Mouse (Mus musculus) NIH3T3 (cell line): ENCODE measurements around the gene Wipf2.
"Not testable (repeated sequence)": the region's sequence is repeated elsewhere in the genome, so short reads cannot be mapped to it uniquely, and the experiment has no call there.

Experiments
- DNase-seq: peaks from one replicate; pipeline ENCODE4 v3.0.0-alpha.2; 2012; ENCODE audit warnings: low read depth

The Wipf2 gene

GRCm38 (mm10) chr11:98930773-98931512 is 67.5 kb downstream of the Wipf2 start:
- peak; percentile 67 for DNase-seq

GRCm38 (mm10) chr11:98931513-98932292 is 68.3 kb downstream of the Wipf2 start:
- no peak for DNase-seq

DNA sequence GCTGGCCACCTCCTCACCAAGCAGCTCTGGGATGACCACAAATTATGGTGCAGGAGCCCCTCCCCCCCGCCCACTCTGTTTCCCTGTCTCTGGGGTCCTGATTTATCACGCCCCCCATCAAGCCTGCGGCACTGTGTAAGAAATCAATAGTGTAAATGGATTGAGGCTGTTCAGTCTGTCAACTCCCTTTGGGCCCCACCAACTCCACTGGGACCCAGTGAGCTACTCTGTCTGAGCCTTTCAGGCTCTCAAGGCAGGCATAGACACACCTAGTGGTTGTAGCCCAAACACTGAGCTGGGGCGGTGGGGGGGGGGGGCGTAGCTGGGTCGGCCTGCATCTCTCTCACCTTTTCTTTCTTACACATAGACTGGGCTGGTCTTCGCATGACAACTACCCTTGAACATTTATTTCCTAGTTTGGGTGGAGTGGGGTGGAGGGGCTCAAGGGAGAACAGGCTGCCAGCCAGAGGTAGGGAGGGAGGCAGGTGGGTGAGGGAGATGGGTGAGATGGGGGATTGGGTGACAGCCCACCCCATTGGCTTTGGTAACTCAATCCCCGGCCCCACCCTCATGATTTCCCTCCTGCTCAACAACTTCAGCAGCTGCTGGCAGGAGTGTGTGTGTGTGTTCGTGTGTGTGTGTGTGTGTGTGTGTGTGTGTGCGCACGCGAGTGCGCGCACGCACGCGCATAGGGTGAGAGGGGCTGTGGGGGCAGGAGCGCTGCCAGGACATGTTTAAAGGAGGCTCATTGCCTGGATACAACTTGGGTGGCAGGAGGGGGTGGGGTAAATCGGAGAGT is 69.1 kb downstream of the Wipf2 start:
- DNase-seq, result peak; percentile 71

- peak; percentile 81 for DNase-seq
Measured at GRCm38 (mm10) chr11:98933151-98933550, 69.7 kb downstream of the Wipf2 start.

DNA sequence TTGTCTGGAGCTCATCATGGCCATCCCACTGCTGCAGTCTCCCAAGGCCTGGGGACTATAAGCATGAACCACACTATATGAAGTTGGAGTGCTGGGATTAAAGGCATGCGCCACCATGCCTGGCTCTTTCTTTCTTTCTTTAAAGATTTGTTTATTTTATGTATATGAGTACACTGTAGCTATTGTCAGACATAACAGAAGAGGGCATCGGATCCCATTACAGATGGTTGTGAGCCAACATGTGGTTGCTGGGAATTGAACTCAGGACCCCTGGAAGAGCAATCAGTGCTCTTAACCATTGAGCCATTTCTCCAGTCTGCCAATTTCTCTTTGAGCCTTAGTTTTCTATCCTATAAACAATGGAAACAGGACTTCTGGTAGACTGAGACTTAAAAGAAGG is 70.4 kb downstream of the Wipf2 start:
- DNase-seq, result not testable (repeated sequence)

DNA sequence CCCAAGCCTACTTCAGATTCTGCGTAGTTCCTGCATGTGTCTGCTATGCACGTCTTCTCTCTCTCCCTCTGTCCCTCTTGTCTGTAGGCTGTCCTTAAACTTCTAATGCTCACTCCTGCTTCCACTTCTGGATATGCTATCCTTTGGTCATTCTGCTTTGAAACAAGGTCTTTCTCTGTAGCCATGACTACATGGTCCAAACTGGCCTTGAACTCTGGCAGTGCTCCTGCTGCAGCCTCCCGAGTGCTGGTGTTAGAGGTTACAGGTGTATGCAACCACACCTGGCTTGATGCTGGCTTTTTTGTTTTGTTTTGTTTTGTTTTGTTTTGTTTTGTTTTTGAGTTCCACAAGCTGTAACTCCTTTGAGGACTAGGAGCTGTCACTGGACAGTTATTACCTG is 70.9 kb downstream of the Wipf2 start:
- no peak for DNase-seq

DNA sequence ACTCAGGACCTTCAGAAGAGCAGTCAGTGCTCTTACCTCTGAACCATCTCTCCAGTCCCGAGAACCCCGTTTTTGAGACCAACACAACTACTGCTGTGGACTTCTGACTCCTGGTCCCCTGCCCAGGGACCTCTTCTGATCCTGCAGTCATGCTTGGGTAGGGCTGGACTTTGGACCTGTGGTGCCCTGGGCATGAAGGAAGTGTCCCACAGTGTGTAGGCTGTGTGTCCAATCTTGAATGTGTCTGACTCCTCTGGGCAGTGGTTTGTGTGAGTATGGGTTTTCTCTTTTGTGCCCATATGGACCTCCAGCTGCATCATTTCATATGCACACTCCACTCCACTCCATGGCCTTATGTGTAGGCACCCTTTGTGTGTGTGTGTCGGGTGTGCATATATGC is 71.7 kb downstream of the Wipf2 start:
- DNase-seq, result no peak

GRCm38 (mm10) chr11:98936170-98936569 is 72.7 kb downstream of the Wipf2 start:
- peak; percentile 93 for DNase-seq

DNA sequence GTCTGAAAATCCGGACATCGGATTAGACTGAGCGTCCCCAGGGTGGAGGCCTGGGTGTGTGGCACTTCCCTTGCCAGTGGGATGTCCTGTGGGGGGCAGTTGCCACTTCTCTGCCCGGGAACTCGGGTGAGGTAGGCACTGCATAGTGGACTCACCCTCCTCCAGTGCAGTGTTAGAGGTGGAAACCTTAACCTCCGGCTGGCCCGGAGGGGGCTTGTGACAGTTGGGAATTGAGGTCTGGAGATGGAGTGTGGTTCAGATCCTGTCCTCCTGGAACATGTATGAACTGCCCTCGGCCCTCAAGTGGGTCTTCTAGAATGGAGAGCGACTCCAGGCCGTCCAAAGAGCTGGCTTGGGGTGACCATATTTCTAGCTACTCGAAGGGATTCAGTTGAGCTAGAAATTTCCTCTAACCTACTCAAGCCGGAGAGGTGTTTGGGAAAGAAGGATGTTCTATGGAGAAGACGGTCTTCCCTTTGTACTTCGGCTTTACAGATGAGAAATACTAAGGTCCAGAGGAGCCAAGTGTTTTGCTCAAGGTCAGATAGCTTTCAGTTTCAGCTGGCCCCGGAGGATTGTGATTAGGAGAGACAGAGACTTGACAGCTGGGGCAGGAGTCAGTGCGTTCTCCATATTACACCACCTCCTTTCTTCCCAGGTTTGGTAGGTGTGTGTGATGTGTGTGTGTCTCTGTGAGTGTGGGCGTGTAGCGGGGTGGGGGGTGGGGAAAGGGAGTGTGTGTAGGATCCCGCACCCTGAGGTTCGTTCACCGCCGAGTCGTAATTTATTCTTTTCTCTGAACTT is 73.4 kb downstream of the Wipf2 start:
- no peak for DNase-seq

- DNase-seq, result peak; percentile 97
Measured at GRCm38 (mm10) chr11:98937410-98937913, 74.0 kb downstream of the Wipf2 start.

- peak; percentile 84 for DNase-seq
Measured at GRCm38 (mm10) chr11:98937914-98938694, 74.7 kb downstream of the Wipf2 start.

DNA sequence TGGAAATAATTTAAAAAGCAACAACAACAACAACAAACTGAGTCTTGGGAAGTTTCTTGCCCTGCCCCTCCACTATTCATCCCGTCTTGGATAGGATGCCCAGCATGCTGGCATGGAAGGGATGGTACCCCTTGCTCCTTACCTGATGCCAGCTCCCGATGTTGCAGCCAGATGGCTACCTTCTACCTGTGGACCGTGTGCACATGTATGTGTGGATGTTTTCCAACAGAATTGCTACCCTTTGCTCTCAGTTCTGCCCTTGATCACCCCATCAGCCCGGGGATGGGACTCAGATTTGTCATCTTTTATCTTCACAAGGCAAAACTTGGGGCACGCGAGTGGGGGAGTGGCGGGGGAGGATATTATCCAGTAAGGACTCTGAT is 75.3 kb downstream of the Wipf2 start:
- DNase-seq, result no peak

GRCm38 (mm10) chr11:98939084-98939952 is 75.9 kb downstream of the Wipf2 start:
- DNase-seq, result peak; percentile 60

DNA sequence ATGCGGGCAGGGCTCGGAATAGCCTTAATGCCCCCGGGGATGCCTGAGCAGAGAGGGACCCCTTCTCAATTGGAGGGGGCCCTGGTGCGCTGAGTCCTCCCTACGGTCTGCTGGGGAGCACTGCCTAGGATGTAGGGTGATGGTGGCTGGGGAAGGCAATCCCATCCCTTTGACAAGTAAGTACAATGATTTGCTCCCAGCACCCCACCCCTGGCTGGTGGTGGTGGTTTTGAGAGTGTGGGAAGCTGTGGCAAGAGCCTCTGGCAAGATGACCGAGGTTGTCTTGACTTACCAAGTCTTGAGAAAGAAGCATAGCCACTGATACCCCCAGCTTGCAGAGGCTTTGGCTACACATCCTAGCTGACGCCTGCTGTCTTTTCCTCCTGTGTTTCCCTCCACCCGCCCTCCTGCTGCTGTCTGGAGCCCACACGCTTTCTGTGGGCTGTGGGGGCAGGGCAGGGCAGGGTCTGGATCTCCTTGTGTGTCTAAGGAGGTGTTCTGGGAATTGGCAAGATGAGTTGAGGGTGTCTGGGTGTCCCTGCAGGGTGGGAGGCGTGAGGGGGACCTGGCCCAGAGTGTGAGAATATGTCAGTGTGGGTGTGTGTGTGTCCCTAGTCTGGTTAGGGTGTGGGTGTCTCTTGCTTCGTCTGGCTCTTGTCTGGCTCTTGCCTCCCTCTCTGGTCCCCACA is 76.7 kb downstream of the Wipf2 start:
- peak; percentile 69 for DNase-seq

DNA sequence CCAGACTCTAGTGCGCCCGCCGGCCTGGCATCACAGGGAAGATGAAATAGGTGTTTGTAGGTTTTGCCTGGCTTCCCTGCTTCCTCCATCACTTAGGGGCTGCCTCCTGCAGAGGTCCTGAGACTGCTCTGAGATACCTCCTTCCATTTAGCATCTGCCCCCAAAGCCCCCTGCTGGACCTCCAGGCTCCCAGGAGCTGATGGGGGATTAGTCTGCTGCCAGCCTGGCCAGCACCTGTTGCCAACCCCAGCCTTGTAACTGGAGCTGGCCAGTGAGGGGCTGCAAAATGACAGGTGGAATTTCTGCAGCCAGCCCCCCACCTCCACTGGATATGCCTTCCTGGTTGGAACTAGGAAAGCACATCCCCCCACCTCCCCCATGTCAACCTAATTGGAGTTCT is 77.3 kb downstream of the Wipf2 start:
- no peak for DNase-seq

DNA sequence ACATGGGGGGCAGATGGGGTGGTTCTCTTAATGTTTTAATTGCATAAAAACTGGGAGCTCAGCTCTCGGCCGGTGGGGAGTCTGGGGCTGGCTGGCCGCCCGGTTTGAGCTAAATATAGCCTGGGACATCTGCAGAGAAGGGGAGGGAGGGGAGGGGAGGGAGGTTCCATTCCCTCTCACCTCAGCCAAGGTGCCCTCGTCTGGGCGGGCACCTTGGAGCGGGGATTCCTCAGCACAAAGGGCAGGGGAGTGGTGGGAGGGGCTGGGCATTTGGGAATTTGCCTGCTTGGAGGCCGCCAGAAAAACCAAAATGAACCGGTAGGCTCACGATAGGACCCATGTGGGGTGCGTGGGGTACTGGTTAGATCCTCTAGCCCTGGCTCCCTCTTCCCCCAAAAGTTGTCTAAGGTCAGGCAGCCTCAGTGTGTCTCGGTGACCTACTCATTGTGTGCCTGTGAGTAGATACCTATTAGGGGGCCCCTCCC is 77.9 kb downstream of the Wipf2 start:
- peak; percentile 83 for DNase-seq

DNA sequence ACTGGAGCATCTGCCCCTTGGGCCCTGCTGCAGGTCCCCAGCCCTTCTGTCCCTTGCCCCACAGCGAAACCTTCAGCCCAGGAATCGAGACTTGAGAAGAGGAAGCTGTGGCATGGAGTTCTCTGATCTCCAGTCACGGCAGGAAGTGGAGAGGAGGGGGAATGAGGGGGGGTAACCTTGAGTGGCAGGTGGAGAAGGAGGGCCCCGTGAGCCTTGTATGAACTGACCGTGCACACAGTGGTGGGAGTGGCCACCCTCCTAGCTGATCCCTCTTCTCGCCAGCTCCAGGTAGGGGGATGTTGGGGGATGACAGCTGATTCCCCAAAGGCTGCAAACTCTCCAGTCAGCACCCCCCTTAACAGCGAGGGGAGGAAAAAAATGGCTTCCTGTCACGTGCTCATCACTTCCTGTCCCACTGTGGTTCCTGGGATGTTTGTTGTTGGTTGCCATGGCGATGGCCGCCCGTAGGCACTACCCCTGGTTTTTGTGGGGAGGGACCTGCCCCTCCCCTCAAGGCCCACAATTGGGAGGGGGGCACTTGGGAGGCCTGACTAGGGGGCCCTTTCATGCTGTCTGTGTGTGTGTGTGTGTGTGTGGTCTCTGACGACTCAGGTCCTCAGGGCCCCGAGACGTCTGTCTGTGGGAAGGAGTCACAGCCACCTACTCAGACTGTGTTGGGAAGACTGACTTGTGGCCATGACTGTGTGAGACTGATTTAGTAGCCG is 78.5 kb downstream of the Wipf2 start:
- peak; percentile 92 for DNase-seq

GRCm38 (mm10) chr11:98942555-98942922 is 79.1 kb downstream of the Wipf2 start:
- DNase-seq, result no peak
